Mouse (Mus musculus) heart, embryonic 16.5 days (tissue): ENCODE results near the gene 4931428L18Rik. TPM values are rescaled to one million over a fixed set of nuclear protein-coding genes. Genes with fewer than 3 reads are reported as not detected.

Experiments used
- ATAC-seq: fragments of 200-750 bp; cut with Nextera tagmentation; replicated peaks from 2 replicates; pipeline ENCODE4 v1.8.0; 2017; ENCODE audit warnings: moderate number of reproducible peaks; ENCODE audit not compliant: insufficient read depth, low FRiP score; ENCODE audit errors: extremely low read depth
- H3K27ac ChIP-seq: fragments of 300-500 bp; sonication (generic); 2 replicates; pipeline ENCODE4 v1.5.1; 2014; ENCODE audit warnings: mild to moderate bottlenecking, low read length, control low read depth, moderate library complexity
- H3K27me3 ChIP-seq: fragments of 300-500 bp; sonication (generic); 2 replicates; pipeline ENCODE4 v1.6.1; 2014; ENCODE audit warnings: low read length, mixed read lengths; ENCODE audit not compliant: control insufficient read depth, insufficient read depth
- H3K36me3 ChIP-seq: fragments of 300-500 bp; sonication (generic); 2 replicates; pipeline ENCODE4 v1.6.1; 2014; ENCODE audit not compliant: control insufficient read depth, insufficient read depth
- H3K4me1 ChIP-seq: fragments of 300-500 bp; sonication (generic); 2 replicates; pipeline ENCODE4 v1.6.1; 2014; ENCODE audit warnings: low read length, mixed read lengths; ENCODE audit not compliant: control insufficient read depth, insufficient read depth
- H3K4me2 ChIP-seq: fragments of 300-500 bp; sonication (generic); 2 replicates; pipeline ENCODE4 v1.6.1; 2014; ENCODE audit warnings: low read depth, mild to moderate bottlenecking, control low read depth, low read length
- H3K4me3 ChIP-seq: fragments of 300-500 bp; sonication (generic); 2 replicates; pipeline ENCODE4 v1.5.1; 2014; ENCODE audit warnings: mild to moderate bottlenecking, control low read depth, low read length
- H3K9ac ChIP-seq: fragments of 300-500 bp; sonication (generic); 2 replicates; pipeline ENCODE4 v1.6.1; 2014; ENCODE audit warnings: low read length, control low read depth
- H3K9me3 ChIP-seq: fragments of 300-500 bp; sonication (generic); replicated peaks from 2 replicates; pipeline ENCODE4 v1.6.1; 2016; ENCODE audit warnings: low read length; ENCODE audit not compliant: control insufficient read depth
- WGBS: fragments of 180-500 bp; shearing (Covaris S2); extraction: QIAGEN DNeasy Blood & Tissue Kit; methylation state at CpG from one replicate; pipeline ENCODE4 v1.1.7; 2014; 5-methylcytosine and 5-hydroxymethylcytosine counted together
- polyA plus RNA-seq: library from polyadenylated mRNA; unstranded; fragments of >200 nt; fragmentation: Nextera tagmentation; extraction: Ambion mirVana; gene quantifications from 2 replicates; pipeline ENCODE4 v1.2.1, GENCODE M21; 2015

Gene 4931428L18Rik
- polyA plus RNA-seq, 1 experiment from 2014 or later = not detected

DNA sequence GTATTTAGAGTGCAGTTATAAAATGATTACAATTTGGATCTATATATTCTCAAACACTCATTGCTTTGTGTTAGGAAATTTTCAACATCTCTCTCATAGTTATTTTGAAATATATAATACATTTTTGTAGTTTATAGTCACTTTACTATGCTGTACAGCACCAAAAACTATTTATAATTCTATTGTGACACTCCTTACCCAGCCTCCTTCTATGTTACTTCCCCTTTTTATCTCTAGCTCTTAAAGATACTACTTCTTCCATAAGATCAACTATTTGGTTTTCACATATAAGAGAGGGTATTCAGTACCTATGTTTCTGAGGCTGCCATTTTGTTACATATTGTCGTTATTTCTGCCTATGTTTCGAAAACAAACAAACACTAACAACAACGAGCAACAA, 114.5 kb downstream of the 4931428L18Rik start:
- no peaks in the 10 kb centered on the region for H3K27me3 ChIP-seq
- H3K27ac ChIP-seq = no peak overlapping the region
- no peak overlapping the region for H3K9ac ChIP-seq
- H3K36me3 ChIP-seq = no peaks in the 10 kb centered on the region
- ATAC-seq = no peak
- H3K4me1 ChIP-seq = peaks cover 5% of the 10 kb centered on the region
- no peak overlapping the region for H3K4me3 ChIP-seq
- H3K9me3 ChIP-seq = no peaks in the 10 kb centered on the region
- no peak overlapping the region for H3K4me2 ChIP-seq
- WGBS = 85% methylated on average over 3 of the region's 3 CpGs

DNA sequence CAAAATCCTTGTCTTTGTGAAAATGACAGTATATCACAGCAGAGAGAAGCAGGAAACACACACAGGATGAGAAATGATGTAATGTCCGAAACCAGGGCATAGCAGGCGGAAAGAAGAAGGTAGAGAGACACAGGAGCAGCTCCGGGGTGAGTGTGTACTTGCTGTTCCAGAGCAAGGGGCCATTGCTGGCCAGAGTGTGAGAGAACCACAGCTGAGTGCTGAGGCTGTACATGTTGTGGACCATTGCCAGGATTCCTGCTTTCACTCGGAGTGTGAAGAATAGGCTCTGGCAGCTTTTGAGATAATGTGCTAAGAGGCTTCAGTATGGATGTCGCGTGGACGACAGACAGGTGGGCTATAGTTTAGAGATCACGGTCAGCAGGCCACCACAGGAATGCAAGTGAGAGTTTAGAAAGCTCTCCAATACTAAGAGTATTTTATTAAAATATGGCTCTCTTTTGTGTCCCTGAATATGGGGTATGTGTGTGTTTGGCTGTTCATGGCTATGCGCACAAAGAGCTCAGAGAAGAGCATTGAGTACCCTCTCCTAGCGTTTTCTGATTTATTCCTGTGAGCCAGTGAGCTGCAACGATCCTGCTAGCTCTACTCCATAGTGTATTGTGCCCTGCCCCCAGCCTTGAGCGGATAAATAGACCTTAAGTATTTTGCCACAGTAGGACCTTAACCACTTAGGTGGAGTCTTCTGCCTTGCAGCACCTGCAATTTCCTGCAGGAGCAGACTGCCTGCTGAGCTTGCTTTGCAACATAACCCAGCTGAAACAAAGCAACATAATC, 119.4 kb downstream of the 4931428L18Rik start:
- peak overlapping the region; percentile 82 for H3K27ac ChIP-seq
- H3K4me3 ChIP-seq = no peak overlapping the region
- peaks cover 16% of the 10 kb centered on the region for H3K4me1 ChIP-seq
- H3K9ac ChIP-seq = no peak overlapping the region
- WGBS = 22% methylated on average over 12 of the region's 12 CpGs
- peak overlapping the region; percentile 13 for H3K4me2 ChIP-seq
- H3K9me3 ChIP-seq = no peaks in the 10 kb centered on the region
- no peaks in the 10 kb centered on the region for H3K36me3 ChIP-seq
- H3K27me3 ChIP-seq = no peaks in the 10 kb centered on the region
- peak; percentile 97 for ATAC-seq

DNA sequence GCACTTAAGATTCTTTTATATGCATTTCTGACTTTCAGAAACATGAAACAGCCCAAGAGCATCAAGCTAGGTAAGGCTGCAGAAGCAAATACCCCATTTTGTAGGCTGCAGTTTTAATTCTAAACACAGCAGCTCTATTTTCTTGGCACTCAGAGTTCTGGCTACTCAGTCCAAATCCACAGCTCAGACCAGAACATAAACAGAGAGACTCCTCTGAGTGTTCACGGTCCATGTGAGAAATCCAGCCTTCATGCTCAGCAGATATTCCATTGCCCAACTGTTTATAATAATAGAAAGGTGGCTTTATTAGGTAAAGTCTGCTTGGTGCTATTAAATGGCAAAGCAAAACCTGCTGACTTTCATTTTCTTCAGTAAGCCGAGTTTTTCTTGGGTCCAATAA, 120.2 kb downstream of the 4931428L18Rik start:
- WGBS = 65% methylated on average over 2 of the region's 2 CpGs

DNA sequence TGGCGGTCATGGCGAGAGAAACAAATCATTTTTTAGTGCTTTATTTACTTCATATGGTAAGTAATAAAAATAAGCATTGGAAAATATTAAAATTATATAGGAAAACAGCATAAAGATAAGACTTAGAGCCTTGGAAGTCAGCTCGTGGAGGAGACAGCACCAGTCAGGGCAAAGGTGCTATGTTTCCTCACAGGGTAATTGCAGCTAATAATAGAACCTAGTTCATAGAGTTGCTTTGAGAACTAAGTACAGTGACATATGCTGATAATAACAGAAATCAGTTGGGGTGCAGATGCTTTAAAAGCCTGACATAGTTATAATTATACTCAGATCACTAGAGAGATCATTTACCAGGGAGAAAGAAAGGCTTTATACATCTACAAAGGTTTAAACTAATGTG, 125.3 kb downstream of the 4931428L18Rik start:
- H3K27me3 ChIP-seq = no peaks in the 10 kb centered on the region
- H3K9ac ChIP-seq = no peak overlapping the region
- 66% methylated on average over 3 of the region's 3 CpGs for WGBS
- peaks cover 5% of the 10 kb centered on the region for H3K4me1 ChIP-seq
- ATAC-seq = no peak
- H3K4me3 ChIP-seq = no peak overlapping the region
- no peaks in the 10 kb centered on the region for H3K9me3 ChIP-seq
- H3K4me2 ChIP-seq = no peak overlapping the region
- no peak overlapping the region for H3K27ac ChIP-seq
- H3K36me3 ChIP-seq = no peaks in the 10 kb centered on the region

More for the DNA sequence above, 120.2 kb downstream of the 4931428L18Rik start:
- no peak for ATAC-seq
- Histone ChIP-seq H3K4me3 (no peak overlapping the region), H3K9ac (no peak overlapping the region), H3K36me3 (no peaks in the 10 kb centered on the region), H3K9me3 (no peaks in the 10 kb centered on the region), H3K27ac (peak overlapping the region; percentile 82), H3K4me2 (peak overlapping the region; percentile 13; the same call in 1 of the 2 replicates), H3K27me3 (no peaks in the 10 kb centered on the region), H3K4me1 (peaks cover 16% of the 10 kb centered on the region)

DNA sequence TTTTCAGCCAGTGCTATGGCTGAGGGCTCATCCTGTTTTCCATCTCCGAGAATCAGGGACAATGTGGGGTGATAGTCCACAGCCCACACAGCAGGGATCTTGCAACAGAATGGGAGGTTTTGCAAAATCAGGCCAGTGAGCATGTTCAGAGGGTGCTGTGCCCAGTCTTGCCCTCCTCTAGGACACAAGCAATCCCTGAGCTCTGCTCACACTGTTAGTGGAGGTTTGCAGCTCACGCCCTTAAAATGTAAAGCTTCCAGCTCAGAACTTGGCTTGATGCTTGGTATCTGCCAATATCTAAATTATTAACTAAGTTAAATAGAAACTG, 126.1 kb downstream of the 4931428L18Rik start:
- H3K4me3 ChIP-seq = no peak overlapping the region
- H3K27me3 ChIP-seq = no peaks in the 10 kb centered on the region
- WGBS = 68% methylated on average over 2 of the region's 2 CpGs
- ATAC-seq = no peak
- H3K36me3 ChIP-seq = no peaks in the 10 kb centered on the region
- no peak overlapping the region for H3K9ac ChIP-seq
- H3K4me2 ChIP-seq = no peak overlapping the region
- H3K27ac ChIP-seq = no peak overlapping the region
- H3K4me1 ChIP-seq = no peaks in the 10 kb centered on the region
- no peaks in the 10 kb centered on the region for H3K9me3 ChIP-seq

DNA sequence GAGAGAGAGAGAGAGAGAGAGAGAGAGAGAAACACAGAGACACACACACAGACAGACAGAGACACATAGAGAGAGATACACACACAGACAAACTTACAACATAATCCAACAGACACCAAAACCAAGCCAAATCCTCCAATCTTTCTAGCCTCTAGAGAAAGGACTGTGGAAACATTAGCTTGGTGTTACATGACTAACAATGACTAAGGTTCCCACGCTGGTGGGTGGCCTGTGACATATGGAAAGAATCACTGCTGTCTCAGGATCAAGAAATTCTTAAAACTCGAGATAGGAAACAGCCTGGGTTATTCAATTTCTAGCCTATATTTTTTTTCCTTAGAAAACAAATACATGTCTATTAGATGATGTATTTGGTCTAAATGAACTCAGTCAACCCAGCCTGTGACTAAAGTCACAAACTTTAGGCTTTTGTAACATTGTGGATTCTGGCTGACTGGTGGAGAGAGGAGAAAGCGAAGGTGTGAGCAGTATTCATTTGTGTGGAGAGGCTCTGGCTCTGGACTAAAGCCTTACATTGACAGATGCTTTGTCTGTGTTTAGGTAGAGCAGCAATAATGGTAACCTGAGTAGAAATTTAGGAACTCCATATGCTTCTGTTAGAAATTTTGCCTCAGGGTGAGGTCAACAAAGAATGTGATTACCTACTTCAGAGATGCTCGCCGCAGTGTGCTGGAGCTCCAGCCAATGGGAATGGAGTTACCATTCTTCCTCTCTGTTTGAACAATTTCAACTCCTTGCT, 126.6 kb downstream of the 4931428L18Rik start:
- Histone ChIP-seq H3K4me1 (no peaks in the 10 kb centered on the region), H3K36me3 (no peaks in the 10 kb centered on the region), H3K9ac (no peak overlapping the region), H3K9me3 (no peaks in the 10 kb centered on the region), H3K27me3 (no peaks in the 10 kb centered on the region), H3K27ac (no peak overlapping the region), H3K4me3 (no peak overlapping the region), H3K4me2 (no peak overlapping the region)
- peak; percentile 52; the same call in 1 of the 2 replicates for ATAC-seq
- WGBS = 66% methylated on average over 5 of the region's 5 CpGs

DNA sequence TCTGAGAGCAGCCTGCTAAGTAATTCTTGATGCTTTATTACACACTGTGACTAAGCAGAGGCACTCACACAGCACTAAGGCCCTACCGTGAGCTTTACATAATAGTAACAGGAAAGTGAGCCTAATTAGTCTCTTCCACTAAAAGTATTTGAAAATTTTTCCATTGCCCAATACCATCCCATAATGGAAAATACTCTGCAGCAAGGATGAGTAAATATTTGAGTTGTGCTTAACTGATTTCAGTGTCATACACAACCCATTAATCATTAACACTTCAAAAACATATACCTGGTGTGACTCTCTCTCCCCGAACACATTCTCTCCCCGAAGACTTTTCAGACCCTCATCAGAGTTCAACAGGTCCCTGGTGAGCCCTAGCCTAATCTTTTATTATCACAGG, 127.7 kb downstream of the 4931428L18Rik start:
- Histone ChIP-seq H3K36me3 (no peaks in the 10 kb centered on the region), H3K4me3 (no peak overlapping the region), H3K9ac (no peak overlapping the region), H3K27me3 (no peaks in the 10 kb centered on the region), H3K4me2 (no peak overlapping the region), H3K27ac (no peak overlapping the region), H3K9me3 (no peaks in the 10 kb centered on the region), H3K4me1 (no peaks in the 10 kb centered on the region)
- 81% methylated on average over 3 of the region's 3 CpGs for WGBS
- ATAC-seq = no peak

DNA sequence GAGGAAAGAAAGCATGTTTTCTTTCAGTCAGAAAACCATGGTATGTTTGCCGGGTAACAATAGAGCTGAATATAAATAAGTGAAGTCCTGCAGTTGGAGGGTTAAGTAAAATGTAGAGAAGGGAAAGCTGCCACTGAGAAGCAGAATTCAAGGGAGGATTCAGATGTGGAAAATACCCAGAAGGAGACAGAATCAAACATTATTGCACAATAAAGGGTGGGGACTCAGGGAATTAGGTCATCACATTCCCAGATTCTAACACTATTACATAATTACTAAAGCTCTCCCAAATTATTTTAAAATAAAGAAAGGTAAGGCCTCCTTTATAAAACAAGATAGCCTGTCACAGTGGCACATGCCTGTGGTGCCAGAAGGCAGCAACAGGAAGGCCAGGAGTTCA, 128.5 kb downstream of the 4931428L18Rik start:
- Histone ChIP-seq H3K9ac (no peak overlapping the region), H3K4me3 (no peak overlapping the region), H3K36me3 (no peaks in the 10 kb centered on the region), H3K4me2 (no peak overlapping the region), H3K27ac (no peak overlapping the region), H3K9me3 (no peaks in the 10 kb centered on the region), H3K4me1 (no peaks in the 10 kb centered on the region), H3K27me3 (no peaks in the 10 kb centered on the region)
- 59% methylated on average over 1 of the region's 1 CpGs for WGBS
- no peak for ATAC-seq

DNA sequence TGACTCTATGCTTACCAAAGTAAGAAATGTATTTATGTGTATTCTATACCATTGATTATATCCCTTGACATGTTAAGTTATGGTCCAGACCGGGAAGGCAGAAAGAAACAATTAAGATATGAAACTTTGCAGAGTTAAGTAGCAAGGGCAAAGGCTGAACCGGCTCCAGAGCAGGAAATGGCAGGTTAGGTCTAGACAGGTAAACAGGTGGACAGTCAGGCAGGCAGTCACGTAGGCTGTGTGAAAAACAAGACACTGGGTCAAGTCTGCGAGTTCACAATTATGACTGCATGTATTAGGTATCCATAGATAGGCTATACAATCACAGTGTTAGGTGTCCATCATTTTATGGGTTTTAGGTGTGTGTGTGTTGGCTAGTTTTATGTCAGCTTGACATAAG, 133.8 kb downstream of the 4931428L18Rik start:
- no peak overlapping the region for H3K9ac ChIP-seq
- H3K4me3 ChIP-seq = no peak overlapping the region
- H3K4me1 ChIP-seq = no peaks in the 10 kb centered on the region
- no peak overlapping the region for H3K27ac ChIP-seq
- no peaks in the 10 kb centered on the region for H3K36me3 ChIP-seq
- no peak overlapping the region for H3K4me2 ChIP-seq
- no peaks in the 10 kb centered on the region for H3K9me3 ChIP-seq
- WGBS = 76% methylated on average over 4 of the region's 4 CpGs
- ATAC-seq = no peak
- H3K27me3 ChIP-seq = no peaks in the 10 kb centered on the region
